Mouse (Mus musculus) erythroblast, embryonic 14.5 days (primary cell): Measurements from ENCODE around the gene Car11.

Experiments
- GATA1 ChIP-seq: IDR thresholded peaks from 2 replicates; pipeline ENCODE4 v1.6.1; 2012; ENCODE audit warnings: low read length, inconsistent platforms, mixed read lengths
- TAL1 ChIP-seq: IDR thresholded peaks from 3 replicates; pipeline ENCODE4 v1.6.1; 2012; ENCODE audit warnings: low read length, inconsistent platforms, mixed read lengths

DNA sequence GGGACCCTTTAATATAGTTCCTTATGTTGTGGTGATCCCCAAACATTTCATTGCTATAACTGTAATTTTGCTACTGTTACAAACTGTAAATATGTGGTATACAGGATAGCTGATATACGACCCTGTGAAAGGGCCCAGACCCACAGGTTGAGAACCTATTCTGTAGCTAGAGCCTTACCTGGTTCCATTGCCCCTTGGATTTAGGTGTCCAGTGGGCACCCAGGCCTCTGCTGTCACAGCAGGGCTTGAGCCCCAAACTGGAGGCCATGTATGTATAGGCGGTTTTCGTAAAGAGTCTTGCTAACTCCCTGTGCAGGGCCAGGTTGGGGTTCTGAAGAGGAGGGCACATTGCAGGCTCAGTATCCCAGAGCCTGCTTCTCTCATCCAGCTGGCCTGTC, 16.8 kb downstream of the Car11 start:
- TF ChIP-seq GATA1 (no peak), TAL1 (no peak)
